Mouse (Mus musculus) liver, embryonic 14.5 days (tissue): ENCODE measurements around the gene Ptgr2.
"Not testable (repeated sequence)": the region's sequence is repeated elsewhere in the genome, so short reads cannot be mapped to it uniquely, and the experiment has no call there.

Source experiments
- CTCF ChIP-seq: IDR thresholded peaks from 2 replicates; pipeline ENCODE4 v1.5.1; 2016; ENCODE audit warnings: antibody characterized with exemption, low read depth, control low read depth
- EP300 ChIP-seq: IDR thresholded peaks from 2 replicates; pipeline ENCODE4 v1.6.1; 2016; ENCODE audit warnings: antibody characterized with exemption, low read depth

GRCm38 (mm10) chr12:84237036-84237435, 48.0 kb upstream of the Ptgr2 start:
- not testable (repeated sequence) for TF ChIP-seq CTCF, EP300
